Mouse (Mus musculus) cerebellum, adult 2 months (tissue): ENCODE data around the gene Rad50. TPM values are rescaled to one million over a fixed set of nuclear protein-coding genes. Genes with fewer than 3 reads are reported as not detected.

Experiments
- DNase-seq, 2 experiments: peaks; one replicate each; pipeline ENCODE4 v3.0.0; 2021
- H3K27ac ChIP-seq: fragments of 200-500 bp; 2 replicates; pipeline ENCODE4 v1.5.1; 2012; ENCODE audit warnings: low read length, control low read depth, inconsistent platforms; ENCODE audit not compliant: insufficient read depth
- H3K27me3 ChIP-seq: fragments of 200-500 bp; 2 replicates; pipeline ENCODE4 v1.6.1; 2012; ENCODE audit warnings: inconsistent platforms, mild to moderate bottlenecking, low read length, moderate library complexity; ENCODE audit not compliant: control insufficient read depth, insufficient read depth
- H3K4me1 ChIP-seq: fragments of 200-500 bp; 2 replicates; pipeline ENCODE4 v1.6.1; 2011; ENCODE audit warnings: low read length; ENCODE audit not compliant: control insufficient read depth, insufficient read depth
- H3K4me3 ChIP-seq: fragments of 200-500 bp; replicated peaks from 2 replicates; pipeline ENCODE3; 2011; ENCODE audit warnings: mild to moderate bottlenecking, low read depth, low read length, control low read depth; ENCODE audit not compliant: insufficient read depth
- CTCF ChIP-seq: fragments of 200-500 bp; IDR thresholded peaks from 2 replicates; pipeline ENCODE4 v1.5.1; 2011; ENCODE audit warnings: low read depth, mild to moderate bottlenecking, control low read depth, low read length, moderate library complexity, borderline replicate concordance; ENCODE audit not compliant: insufficient read depth
- POLR2A ChIP-seq: fragments of 200-500 bp; IDR thresholded peaks from 2 replicates; pipeline ENCODE4 v1.6.1; 2011; ENCODE audit warnings: low read length, control low read depth, borderline replicate concordance; ENCODE audit not compliant: insufficient read depth
- WGBS: fragments of 180-500 bp; shearing (Covaris S2); methylation state at CpG from one replicate; pipeline ENCODE4 v1.1.7; 2018; 5-methylcytosine and 5-hydroxymethylcytosine counted together
- polyA plus RNA-seq: library from polyadenylated mRNA; depleted of rRNA; stranded (reverse); fragments of >200 nt; gene quantifications from 2 replicates; pipeline ENCODE4 v1.2.3, GENCODE M21; 2012; rRNA removed

Rad50 gene
- polyA plus RNA-seq, 1 experiment = 5.4 TPM

DNA sequence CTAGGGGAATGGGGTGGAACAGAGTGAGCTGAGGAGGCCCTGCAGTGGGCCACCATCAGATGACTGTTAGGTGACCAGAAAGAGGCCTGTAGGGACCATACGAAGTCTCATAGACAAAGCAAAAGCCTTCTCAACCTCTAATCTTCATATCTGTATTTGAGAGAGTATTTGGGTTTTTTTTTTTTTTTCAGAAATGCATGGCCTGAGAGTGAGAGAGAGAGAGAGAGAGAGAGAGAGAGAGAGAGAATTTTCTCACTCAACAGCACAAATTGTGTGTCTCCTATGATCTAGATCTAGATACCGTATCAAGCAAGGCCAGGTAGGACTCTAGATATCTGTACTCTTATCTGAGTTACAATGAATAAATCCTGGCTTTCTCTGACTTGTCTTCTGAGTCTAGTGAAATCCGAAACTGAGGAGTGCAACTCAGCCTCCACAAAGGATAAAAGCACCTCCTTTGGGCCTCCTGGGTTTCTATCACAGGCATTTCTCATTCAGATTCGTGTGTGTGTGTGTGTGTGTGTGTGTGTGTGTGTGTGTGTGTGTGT lies 89.5 kb downstream of the Rad50 start:
- no peak overlapping the region for H3K4me3 ChIP-seq

DNA sequence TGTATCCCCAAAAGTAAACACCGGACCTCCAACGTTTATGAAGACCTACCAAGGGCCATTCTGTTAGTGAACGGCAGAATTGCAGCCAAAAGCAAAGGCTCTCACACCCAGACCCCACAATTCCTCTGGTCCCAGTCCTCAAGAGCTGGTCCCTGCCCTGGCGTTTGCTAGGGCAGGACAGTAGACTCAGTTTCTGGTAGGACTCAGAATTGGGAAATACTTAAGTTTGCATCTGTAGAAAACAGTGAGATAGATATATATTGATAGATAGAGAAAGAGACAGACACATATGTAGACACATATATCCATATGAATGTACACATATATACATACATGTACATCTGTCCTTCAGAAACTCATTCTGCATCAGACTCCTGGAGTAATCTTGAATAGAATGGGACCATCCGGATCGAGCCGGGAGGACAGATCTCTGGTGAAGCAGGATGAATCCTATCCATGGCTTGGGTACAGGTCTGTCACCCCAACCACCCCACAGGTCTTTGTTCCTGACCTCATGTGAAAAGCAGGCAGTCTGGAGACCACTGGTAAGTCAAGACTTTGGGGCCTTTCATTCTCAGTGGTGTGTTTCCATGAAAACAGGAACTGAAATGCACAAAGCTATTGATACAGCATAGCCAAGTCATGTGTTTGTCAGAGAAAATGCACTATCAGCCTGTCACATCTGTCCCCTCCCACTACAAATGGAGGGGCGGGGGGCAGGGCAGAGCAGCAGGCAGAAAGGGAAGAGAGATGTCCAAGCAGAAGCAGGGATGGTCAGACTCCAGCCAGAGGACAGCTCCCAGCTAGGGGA lies 90.2 kb downstream of the Rad50 start:
- no peak for TF ChIP-seq POLR2A
- TF ChIP-seq CTCF = no peak
- DNase-seq = no peak
- Histone ChIP-seq H3K27ac (no peak overlapping the region), H3K4me3 (no peak overlapping the region), H3K27me3 (no peaks in the 10 kb centered on the region), H3K4me1 (no peaks in the 10 kb centered on the region)
- WGBS = 83% methylated on average over 8 of the region's 8 CpGs

More for the DNA sequence above, 89.5 kb downstream of the Rad50 start:
- no peaks in the 10 kb centered on the region for H3K4me1 ChIP-seq
- no peaks in the 10 kb centered on the region for H3K27me3 ChIP-seq
- no peak for DNase-seq
- WGBS = 64% methylated on average over 4 of the region's 4 CpGs
- no peak for TF ChIP-seq POLR2A
- no peak for TF ChIP-seq CTCF
- no peak overlapping the region for H3K27ac ChIP-seq

GRCm38 (mm10) chr11:53615575-53615974 lies 91.5 kb downstream of the Rad50 start:
- TF ChIP-seq CTCF (no peak), POLR2A (no peak)
- H3K4me3 ChIP-seq = no peak overlapping the region
- H3K27me3 ChIP-seq = no peaks in the 10 kb centered on the region
- WGBS = 84% methylated on average over 8 of the region's 8 CpGs
- no peak for DNase-seq
- no peaks in the 10 kb centered on the region for H3K4me1 ChIP-seq
- no peak overlapping the region for H3K27ac ChIP-seq

- Histone ChIP-seq H3K4me1 (no peaks in the 10 kb centered on the region), H3K27me3 (no peaks in the 10 kb centered on the region), H3K4me3 (no peak overlapping the region), H3K27ac (no peak overlapping the region)
- WGBS = 74% methylated on average over 6 of the region's 6 CpGs
- TF ChIP-seq POLR2A (no peak), CTCF (no peak)
- DNase-seq = no peak
Measured at GRCm38 (mm10) chr11:53615172-53615571, 91.9 kb downstream of the Rad50 start.

DNA sequence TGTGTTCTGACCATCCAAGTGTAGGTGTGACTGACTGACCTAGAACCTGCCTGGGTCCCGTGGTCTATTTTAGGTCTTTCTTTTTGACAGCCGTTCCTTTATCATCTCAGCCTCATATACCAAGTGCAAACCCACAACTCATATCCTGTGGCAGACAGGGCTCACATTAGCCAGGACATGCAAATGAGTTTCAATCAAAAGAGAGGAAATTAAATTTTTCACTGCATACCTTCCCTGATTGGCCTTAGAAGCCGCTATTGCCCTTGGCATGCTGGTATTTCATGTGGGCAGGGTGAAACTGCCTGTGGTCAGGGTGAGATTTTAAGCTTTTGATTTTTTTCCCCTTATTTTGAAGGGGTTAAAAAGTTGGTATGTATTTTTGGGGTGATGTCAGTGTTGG lies 97.4 kb downstream of the Rad50 start:
- H3K27ac ChIP-seq = no peak overlapping the region
- no peaks in the 10 kb centered on the region for H3K4me1 ChIP-seq
- 90% methylated on average over 3 of the region's 3 CpGs for WGBS
- H3K27me3 ChIP-seq = no peaks in the 10 kb centered on the region
- H3K4me3 ChIP-seq = no peak overlapping the region
- no peak for TF ChIP-seq CTCF
- TF ChIP-seq POLR2A = no peak
- DNase-seq = no peak

- no peak for DNase-seq
- H3K4me1 ChIP-seq = no peaks in the 10 kb centered on the region
- no peak overlapping the region for H3K27ac ChIP-seq
- no peak overlapping the region for H3K4me3 ChIP-seq
- WGBS = 66% methylated on average over 6 of the region's 6 CpGs
- TF ChIP-seq CTCF (no peak), POLR2A (no peak)
- no peaks in the 10 kb centered on the region for H3K27me3 ChIP-seq
Measured at GRCm38 (mm10) chr11:53609231-53609630, 97.9 kb downstream of the Rad50 start.

GRCm38 (mm10) chr11:53605609-53606008 lies 101.5 kb downstream of the Rad50 start:
- 33% methylated on average over 12 of the region's 12 CpGs for WGBS
- DNase-seq = no peak
- no peak for TF ChIP-seq POLR2A
- TF ChIP-seq CTCF = no peak
- Histone ChIP-seq H3K27ac (no peak overlapping the region), H3K27me3 (no peaks in the 10 kb centered on the region), H3K4me3 (no peak overlapping the region), H3K4me1 (no peaks in the 10 kb centered on the region)

- DNase-seq = no peak
- TF ChIP-seq CTCF (peak; percentile 18; the same call in 1 of the 2 replicates), POLR2A (no peak)
- no peaks in the 10 kb centered on the region for H3K4me1 ChIP-seq
- no peak overlapping the region for H3K27ac ChIP-seq
- H3K27me3 ChIP-seq = no peaks in the 10 kb centered on the region
- no peak overlapping the region for H3K4me3 ChIP-seq
- 98% methylated on average over 3 of the region's 3 CpGs for WGBS
Measured at GRCm38 (mm10) chr11:53604983-53605382, 102.1 kb downstream of the Rad50 start.

Other genes starting within 250 kb of the Rad50 start
- gene Gm9837, start 236.8 kb downstream of the Rad50 start, polyA plus RNA-seq = not detected in 2 replicates
- 0.65 and 1.6 TPM in 2 replicates for gene Gm9945, start 227.2 kb downstream of the Rad50 start, polyA plus RNA-seq
- 23.1 and 27.1 TPM in 2 replicates for gene Sowaha, start 227.0 kb downstream of the Rad50 start, polyA plus RNA-seq
- 318 and 354 TPM in 2 replicates for gene Sept8, start 188.1 kb downstream of the Rad50 start, polyA plus RNA-seq
- 91.1 and 93.2 TPM in 2 replicates for gene Kif3a, start 139.9 kb downstream of the Rad50 start, polyA plus RNA-seq
- gene Il4, start 88.7 kb downstream of the Rad50 start, polyA plus RNA-seq = not detected in 2 replicates
- not detected in 2 replicates for gene Il13, start 72.6 kb downstream of the Rad50 start, polyA plus RNA-seq
- gene Il5, start 13.5 kb upstream of the Rad50 start, polyA plus RNA-seq = 0.16 and 0.22 TPM in 2 replicates
- gene Irf1, start 62.7 kb upstream of the Rad50 start, polyA plus RNA-seq = 5.6 and 6.0 TPM in 2 replicates
- 0.32 and 0.44 TPM in 2 replicates for gene Gm17334, start 65.9 kb upstream of the Rad50 start, polyA plus RNA-seq
- gene Gm12216, start 151.9 kb upstream of the Rad50 start, polyA plus RNA-seq = 1.2 and 1.8 TPM in 2 replicates
- 15.7 and 16.5 TPM in 2 replicates for gene Slc22a5, start 184.3 kb upstream of the Rad50 start, polyA plus RNA-seq